Mouse (Mus musculus) liver, embryonic 11.5 days (tissue): ENCODE results near the gene Zfp553. TPM values are rescaled to one million over a fixed set of nuclear protein-coding genes. Genes with fewer than 3 reads are reported as not detected.
A peak's percentile ranks its signal among the peaks of the same experiment; 100 is the strongest.

ENCODE experiments used
- ATAC-seq: fragments of 200-750 bp; cut with Nextera tagmentation; replicated peaks from 2 replicates; pipeline ENCODE4 v1.8.0; 2017; ENCODE audit warnings: moderate number of reproducible peaks, mild to moderate bottlenecking, moderate TSS enrichment, moderate library complexity; ENCODE audit not compliant: low FRiP score
- DNase-seq: peaks from one replicate; pipeline ENCODE4 v3.0.0-alpha.2; 2017; ENCODE audit warnings: low spot score
- H3K27ac ChIP-seq: fragments of 300-500 bp; sonication (generic); 2 replicates; pipeline ENCODE4 v1.5.1; 2014; ENCODE audit warnings: mild to moderate bottlenecking, low read depth, low read length, control low read depth
- H3K27me3 ChIP-seq: fragments of 300-500 bp; sonication (generic); replicated peaks from 2 replicates; pipeline ENCODE4 v1.6.1; 2014; ENCODE audit warnings: low read length, mixed read lengths; ENCODE audit not compliant: control insufficient read depth, insufficient read depth
- H3K36me3 ChIP-seq: fragments of 300-500 bp; sonication (generic); 2 replicates; pipeline ENCODE4 v1.6.1; 2014; ENCODE audit warnings: mild to moderate bottlenecking, low read length, moderate library complexity, mixed read lengths; ENCODE audit not compliant: control insufficient read depth, insufficient read depth
- H3K4me1 ChIP-seq: fragments of 300-500 bp; sonication (generic); replicated peaks from 2 replicates; pipeline ENCODE4 v1.6.1; 2014; ENCODE audit warnings: low read length, mixed read lengths; ENCODE audit not compliant: control insufficient read depth, insufficient read depth
- H3K4me2 ChIP-seq: fragments of 300-500 bp; sonication (generic); 2 replicates; pipeline ENCODE4 v1.6.1; 2014; ENCODE audit warnings: mild to moderate bottlenecking, control low read depth, moderate library complexity
- H3K4me3 ChIP-seq: fragments of 300-500 bp; sonication (generic); 2 replicates; pipeline ENCODE4 v1.5.1; 2014; ENCODE audit warnings: low read depth, low read length, control low read depth
- H3K9ac ChIP-seq: fragments of 300-500 bp; sonication (generic); 2 replicates; pipeline ENCODE4 v1.6.1; 2014; ENCODE audit warnings: low read depth, low read length, control low read depth
- H3K9me3 ChIP-seq: fragments of 300-500 bp; sonication (generic); 2 replicates; pipeline ENCODE4 v1.6.1; 2016; ENCODE audit warnings: low read length, inconsistent platforms, mixed read lengths; ENCODE audit not compliant: control insufficient read depth
- WGBS: fragments of 180-500 bp; shearing (Covaris S2); extraction: QIAGEN DNeasy Blood & Tissue Kit; methylation state at CpG from one replicate; pipeline ENCODE4 v1.1.7; 2014; 5-methylcytosine and 5-hydroxymethylcytosine counted together
- polyA plus RNA-seq: library from polyadenylated mRNA; unstranded; fragments of >200 nt; fragmentation: Nextera tagmentation; extraction: Ambion mirVana; gene quantifications from 2 replicates; pipeline ENCODE4 v1.2.1, GENCODE M21; 2014

Gene Zfp553
- polyA plus RNA-seq, 1 experiment from 2014 or later: 17.2 TPM

GRCm38 (mm10) chr7:127253821-127254769, 21.2 kb downstream of the Zfp553 start:
- Histone ChIP-seq H3K9me3 (no peaks in the 10 kb centered on the region), H3K4me1 (peaks cover 32% of the 10 kb centered on the region), H3K36me3 (peaks cover 13% of the 10 kb centered on the region), H3K4me2 (peak overlapping the region; percentile 87), H3K27ac (peak overlapping the region; percentile 88), H3K9ac (peak overlapping the region; percentile 75), H3K27me3 (no peaks in the 10 kb centered on the region), H3K4me3 (peak overlapping the region; percentile 49)
- WGBS: under 1% methylated on average over 131 of the region's 136 CpGs
- ATAC-seq (peak; percentile 89), DNase-seq (peak; percentile 88)

GRCm38 (mm10) chr7:127255008-127255407, 22.1 kb downstream of the Zfp553 start:
- no peak for DNase-seq
- Histone ChIP-seq H3K9me3 (no peaks in the 10 kb centered on the region), H3K9ac (peak overlapping the region; percentile 75), H3K27ac (peak overlapping the region; percentile 88), H3K4me1 (peaks cover 37% of the 10 kb centered on the region), H3K27me3 (no peaks in the 10 kb centered on the region), H3K36me3 (peaks cover 13% of the 10 kb centered on the region), H3K4me3 (peak overlapping the region; percentile 49), H3K4me2 (peak overlapping the region; percentile 87)
- no peak for ATAC-seq
- 18% methylated on average over 4 of the region's 4 CpGs for WGBS

GRCm38 (mm10) chr7:127255965-127256364, 23.1 kb downstream of the Zfp553 start:
- Histone ChIP-seq H3K9ac (no peak overlapping the region), H3K9me3 (no peaks in the 10 kb centered on the region), H3K4me1 (peaks cover 37% of the 10 kb centered on the region), H3K27me3 (no peaks in the 10 kb centered on the region), H3K36me3 (peaks cover 13% of the 10 kb centered on the region), H3K27ac (peak overlapping the region; percentile 34; the same call in 1 of the 2 replicates), H3K4me2 (no peak overlapping the region), H3K4me3 (no peak overlapping the region)
- DNase-seq (no peak), ATAC-seq (no peak)
- WGBS: 69% methylated on average over 2 of the region's 2 CpGs

- no peak overlapping the region for H3K4me3 ChIP-seq
- no peak for ATAC-seq
- H3K9me3 ChIP-seq: no peaks in the 10 kb centered on the region
- DNase-seq: no peak
- H3K4me1 ChIP-seq: peaks cover 43% of the 10 kb centered on the region
- peaks cover 13% of the 10 kb centered on the region for H3K36me3 ChIP-seq
- H3K9ac ChIP-seq: no peak overlapping the region
- H3K27me3 ChIP-seq: no peaks in the 10 kb centered on the region
- no peak overlapping the region for H3K27ac ChIP-seq
- WGBS: 81% methylated on average over 5 of the region's 5 CpGs
- H3K4me2 ChIP-seq: no peak overlapping the region
Observed at GRCm38 (mm10) chr7:127256518-127256917, 23.7 kb downstream of the Zfp553 start.

- Histone ChIP-seq H3K4me2 (peak overlapping the region; percentile 82), H3K9ac (peak overlapping the region; percentile 76), H3K36me3 (peaks cover 13% of the 10 kb centered on the region), H3K4me1 (peaks cover 42% of the 10 kb centered on the region), H3K27me3 (no peaks in the 10 kb centered on the region), H3K9me3 (no peaks in the 10 kb centered on the region; the same call in 1 of the 2 replicates), H3K27ac (no peak overlapping the region), H3K4me3 (peak overlapping the region; percentile 74)
- DNase-seq (no peak), ATAC-seq (no peak)
- WGBS: 68% methylated on average over 8 of the region's 8 CpGs
Observed at GRCm38 (mm10) chr7:127259186-127259905, 26.5 kb downstream of the Zfp553 start.

GRCm38 (mm10) chr7:127260309-127261111, 27.6 kb downstream of the Zfp553 start, which contains the start of gene Dctpp1:
Gene Dctpp1, minus strand, starts transcription at chr7:127260709.
- H3K4me3 ChIP-seq: peak within 1 kb of the TSS; percentile 74
- peaks cover 32% of the 10 kb centered on the region for H3K4me1 ChIP-seq
- ATAC-seq: peak; percentile 94
- H3K27me3 ChIP-seq: no peaks in the 10 kb centered on the region
- peaks cover 13% of the 10 kb centered on the region for H3K36me3 ChIP-seq
- peak within 1 kb of the TSS; percentile 76 for H3K9ac ChIP-seq
- peak; percentile 95 for DNase-seq
- H3K4me2 ChIP-seq: peak within 1 kb of the TSS; percentile 82
- peak within 1 kb of the TSS; percentile 54; the same call in 1 of the 2 replicates for H3K27ac ChIP-seq
- no peaks in the 10 kb centered on the region; the same call in 1 of the 2 replicates for H3K9me3 ChIP-seq
- under 1% methylated on average over 50 of the region's 50 CpGs for WGBS

- Histone ChIP-seq H3K27me3 (no peaks in the 10 kb centered on the region), H3K9ac (no peak overlapping the region), H3K4me3 (no peak overlapping the region), H3K27ac (0 out of 2 replicates have a peak overlapping the region, but pooled peaks have one; percentile 14), H3K4me1 (peaks cover 23% of the 10 kb centered on the region), H3K9me3 (no peaks in the 10 kb centered on the region; the same call in 1 of the 2 replicates), H3K4me2 (no peak overlapping the region), H3K36me3 (peaks cover 4% of the 10 kb centered on the region; the same call in 1 of the 2 replicates)
- DNase-seq (no peak), ATAC-seq (0 out of 2 replicates have a peak, but pooled peaks have one; percentile 27)
- WGBS: 65% methylated on average over 10 of the region's 10 CpGs
Observed at GRCm38 (mm10) chr7:127262218-127262961, 29.5 kb downstream of the Zfp553 start.
